Mouse (Mus musculus) fibroblast of lung, adult 2 months (primary cell): Measurements from ENCODE around the gene Gm15085.
"Not testable (repeated sequence)": the region's sequence is repeated elsewhere in the genome, so short reads cannot be mapped to it uniquely, and the experiment has no call there.

ENCODE experiments used
- DNase-seq: peaks from one replicate; pipeline ENCODE4 v3.0.0-alpha.2; 2011; ENCODE audit warnings: low read depth

Gm15085 gene

GRCm38 (mm10) chrX:149447317-149447716 lies at the start of gene Gm15085:
Gm15085 (plus strand) TSS chrX:149447617.
- DNase-seq: not testable (repeated sequence)
